Mouse (Mus musculus) embryonic facial prominence, embryonic 14.5 days (tissue): Measurements from ENCODE around the gene Frs3. TPM values are rescaled to one million over a fixed set of nuclear protein-coding genes. Genes with fewer than 3 reads are reported as not detected.

Source experiments
- ATAC-seq: fragments of 200-750 bp; cut with Nextera tagmentation; 2 replicates; pipeline ENCODE4 v1.8.0; 2017; ENCODE audit warnings: low read depth, moderate number of reproducible peaks, moderate TSS enrichment
- DNase-seq: peaks from one replicate; pipeline ENCODE4 v3.0.0-alpha.2; 2015; ENCODE audit warnings: low spot score
- H3K27ac ChIP-seq: fragments of 300-500 bp; sonication (generic); replicated peaks from 2 replicates; pipeline ENCODE4 v1.5.1; 2014; ENCODE audit warnings: low read depth, mild to moderate bottlenecking, low read length, moderate library complexity
- H3K27me3 ChIP-seq: fragments of 300-500 bp; sonication (generic); replicated peaks from 2 replicates; pipeline ENCODE4 v1.6.1; 2014; ENCODE audit warnings: low read length; ENCODE audit not compliant: control insufficient read depth, insufficient read depth
- H3K36me3 ChIP-seq: fragments of 300-500 bp; sonication (generic); 2 replicates; pipeline ENCODE4 v1.6.1; 2014; ENCODE audit warnings: low read length, mixed read lengths; ENCODE audit not compliant: control insufficient read depth, insufficient read depth
- H3K4me1 ChIP-seq: fragments of 300-500 bp; sonication (generic); 2 replicates; pipeline ENCODE4 v1.6.1; 2014; ENCODE audit warnings: antibody characterized with exemption, low read length; ENCODE audit not compliant: control insufficient read depth, insufficient read depth
- H3K4me2 ChIP-seq: fragments of 300-500 bp; sonication (generic); 2 replicates; pipeline ENCODE4 v1.6.1; 2014; ENCODE audit warnings: low read depth, mild to moderate bottlenecking, low read length, moderate library complexity, mixed read lengths
- H3K4me3 ChIP-seq: fragments of 300-500 bp; sonication (generic); 2 replicates; pipeline ENCODE4 v1.5.1; 2014; ENCODE audit warnings: low read depth, mild to moderate bottlenecking, low read length
- H3K9ac ChIP-seq: fragments of 300-500 bp; sonication (generic); 2 replicates; pipeline ENCODE4 v1.6.1; 2014; ENCODE audit warnings: low read depth, mild to moderate bottlenecking, low read length, moderate library complexity, mixed read lengths
- H3K9me3 ChIP-seq: fragments of 300-500 bp; sonication (generic); 2 replicates; pipeline ENCODE4 v1.6.1; 2016; ENCODE audit warnings: low read length; ENCODE audit not compliant: control insufficient read depth
- WGBS: fragments of 180-500 bp; shearing (Covaris S2); extraction: QIAGEN DNeasy Blood & Tissue Kit; methylation state at CpG from one replicate; pipeline ENCODE4 v1.1.7; 2014; 5-methylcytosine and 5-hydroxymethylcytosine counted together
- polyA plus RNA-seq: library from polyadenylated mRNA; unstranded; fragments of >200 nt; fragmentation: Nextera tagmentation; extraction: Ambion mirVana; gene quantifications from 2 replicates; pipeline ENCODE4 v1.2.1, GENCODE M21; 2014

Gene Frs3
- polyA plus RNA-seq, 1 experiment from 2014 or later: 4.0 TPM

DNA sequence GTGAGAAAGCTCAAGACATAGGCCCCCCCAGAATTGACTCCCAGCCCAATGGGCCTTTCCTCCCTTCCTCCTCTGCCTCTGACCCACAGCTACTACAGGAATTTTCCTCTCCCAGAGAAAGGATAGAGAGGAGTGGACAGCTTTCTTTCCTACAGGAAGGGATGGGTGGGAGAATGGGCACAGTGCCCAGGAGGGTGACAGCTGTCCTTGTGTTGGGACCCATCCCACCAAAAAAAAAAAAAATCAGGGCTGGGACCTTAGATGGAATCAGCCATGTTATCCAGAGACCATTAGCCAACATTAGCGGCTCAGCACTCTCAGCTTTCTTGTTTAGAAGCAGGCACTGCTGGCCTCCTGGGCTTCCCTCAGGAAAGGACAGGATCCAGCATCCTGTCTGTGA lies 17.4 kb downstream of the Frs3 start:
- Histone ChIP-seq H3K4me3 (no peak overlapping the region), H3K4me2 (no peak overlapping the region), H3K9me3 (no peaks in the 10 kb centered on the region), H3K36me3 (peaks cover 26% of the 10 kb centered on the region), H3K9ac (no peak overlapping the region), H3K27me3 (no peaks in the 10 kb centered on the region), H3K4me1 (no peaks in the 10 kb centered on the region), H3K27ac (no peak overlapping the region)
- ATAC-seq (no peak; the same call in 1 of the 2 replicates), DNase-seq (peak; percentile 35)
- 50% methylated on average over 1 of the region's 1 CpGs for WGBS

DNA sequence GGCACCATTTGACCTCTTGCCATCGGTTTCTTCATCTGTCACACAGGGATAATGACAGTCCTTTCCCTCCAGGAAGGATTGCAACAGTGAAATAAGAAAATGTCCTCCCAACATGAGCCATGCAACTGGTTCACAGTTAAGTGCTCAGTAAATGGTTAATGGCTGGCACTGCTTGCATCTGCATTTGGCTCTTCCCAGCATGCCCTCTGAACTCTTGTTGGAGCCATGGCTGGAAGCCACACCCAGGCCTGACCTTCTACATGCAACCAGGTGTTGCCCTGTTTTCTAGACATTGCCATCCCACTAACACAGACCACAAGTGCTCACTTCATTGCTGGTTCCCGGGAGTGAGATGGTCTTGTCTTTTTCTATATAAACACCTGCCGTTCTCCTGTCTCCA lies 19.1 kb downstream of the Frs3 start:
- no peak for ATAC-seq
- no peaks in the 10 kb centered on the region for H3K27me3 ChIP-seq
- DNase-seq: no peak
- H3K4me1 ChIP-seq: no peaks in the 10 kb centered on the region
- H3K4me3 ChIP-seq: no peak overlapping the region
- no peak overlapping the region for H3K4me2 ChIP-seq
- no peaks in the 10 kb centered on the region for H3K9me3 ChIP-seq
- 74% methylated on average over 3 of the region's 3 CpGs for WGBS
- no peak overlapping the region for H3K27ac ChIP-seq
- no peak overlapping the region for H3K9ac ChIP-seq
- H3K36me3 ChIP-seq: 0 out of 2 replicates have a peak, but pooled peaks cover 9% of the 10 kb centered on the region

DNA sequence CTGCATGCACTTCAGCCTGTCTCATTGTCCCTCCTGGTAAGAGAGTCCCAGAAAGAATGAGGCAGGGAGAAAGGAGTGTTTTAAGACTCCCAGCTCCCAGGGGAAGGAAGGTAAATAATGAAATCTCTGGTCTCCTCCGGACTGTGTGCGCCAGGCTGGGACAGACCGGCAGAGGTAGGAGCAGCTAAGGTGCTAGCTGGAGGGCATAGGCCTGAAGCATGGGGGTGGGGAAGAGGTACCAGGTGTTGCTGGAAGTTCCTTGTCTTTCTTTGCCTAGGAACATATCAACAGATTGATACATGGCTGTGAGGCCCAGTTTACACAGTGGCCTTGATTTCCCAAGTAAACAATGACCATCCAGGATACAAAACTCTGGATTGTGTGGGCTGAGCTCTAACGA lies 20.1 kb downstream of the Frs3 start:
- Histone ChIP-seq H3K9ac (no peak overlapping the region), H3K36me3 (no peaks in the 10 kb centered on the region), H3K27me3 (no peaks in the 10 kb centered on the region), H3K9me3 (no peaks in the 10 kb centered on the region), H3K4me2 (no peak overlapping the region), H3K4me1 (no peaks in the 10 kb centered on the region), H3K27ac (no peak overlapping the region), H3K4me3 (no peak overlapping the region)
- ATAC-seq: no peak
- DNase-seq: no peak
- 70% methylated on average over 4 of the region's 4 CpGs for WGBS

DNA sequence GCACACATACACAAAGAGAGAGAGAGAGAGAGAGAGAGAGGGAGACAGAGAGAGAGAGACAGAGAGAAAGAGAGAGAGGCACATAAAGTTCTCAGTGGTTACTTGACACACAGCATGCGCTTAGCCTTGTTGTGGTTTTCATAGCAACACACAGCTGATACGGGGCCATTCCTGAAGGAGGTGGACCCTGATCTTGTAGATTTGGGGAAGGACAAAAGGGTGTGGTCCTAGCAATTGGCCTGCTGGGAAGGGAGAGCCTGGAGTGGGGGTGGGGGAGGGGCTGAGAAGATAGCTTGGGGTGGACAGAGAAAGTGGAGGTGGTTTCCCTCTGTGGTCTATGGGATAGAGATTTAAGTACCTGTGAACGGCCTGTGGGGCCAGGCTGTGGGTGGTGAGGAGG lies 21.2 kb downstream of the Frs3 start:
- H3K4me3 ChIP-seq: no peak overlapping the region
- H3K9me3 ChIP-seq: no peaks in the 10 kb centered on the region
- H3K36me3 ChIP-seq: no peaks in the 10 kb centered on the region
- DNase-seq (no peak), ATAC-seq (no peak)
- no peak overlapping the region for H3K27ac ChIP-seq
- whole genome bisulfite sequencing: 66% methylated on average over 3 of the region's 3 CpGs
- no peaks in the 10 kb centered on the region for H3K4me1 ChIP-seq
- no peak overlapping the region for H3K4me2 ChIP-seq
- no peak overlapping the region for H3K9ac ChIP-seq
- no peaks in the 10 kb centered on the region for H3K27me3 ChIP-seq

DNA sequence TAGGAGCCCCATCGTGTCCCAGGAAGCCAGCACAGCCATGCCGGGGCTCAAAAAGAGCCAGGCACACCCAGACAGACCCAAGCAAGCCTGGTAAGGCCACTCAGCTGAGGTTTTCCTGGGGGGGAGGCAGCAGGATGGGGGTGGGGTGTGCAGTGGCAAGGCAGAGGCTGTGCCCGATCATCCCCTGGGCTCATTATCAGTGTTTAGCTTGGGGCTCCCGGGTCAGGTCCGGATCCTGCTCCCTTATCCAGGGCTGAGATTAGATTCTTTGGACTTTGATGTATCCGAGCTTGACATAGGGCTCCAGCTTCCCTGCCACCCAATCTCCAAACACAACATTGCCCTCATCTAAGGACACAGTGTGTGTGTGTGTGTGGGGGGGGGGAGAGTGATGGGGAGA lies 23.1 kb downstream of the Frs3 start:
- H3K9me3 ChIP-seq: no peaks in the 10 kb centered on the region
- H3K4me3 ChIP-seq: no peak overlapping the region
- ATAC-seq (no peak), DNase-seq (no peak)
- 78% methylated on average over 6 of the region's 6 CpGs for WGBS
- H3K4me2 ChIP-seq: no peak overlapping the region
- no peaks in the 10 kb centered on the region for H3K27me3 ChIP-seq
- no peaks in the 10 kb centered on the region for H3K4me1 ChIP-seq
- no peak overlapping the region for H3K9ac ChIP-seq
- no peak overlapping the region for H3K27ac ChIP-seq
- H3K36me3 ChIP-seq: no peaks in the 10 kb centered on the region

DNA sequence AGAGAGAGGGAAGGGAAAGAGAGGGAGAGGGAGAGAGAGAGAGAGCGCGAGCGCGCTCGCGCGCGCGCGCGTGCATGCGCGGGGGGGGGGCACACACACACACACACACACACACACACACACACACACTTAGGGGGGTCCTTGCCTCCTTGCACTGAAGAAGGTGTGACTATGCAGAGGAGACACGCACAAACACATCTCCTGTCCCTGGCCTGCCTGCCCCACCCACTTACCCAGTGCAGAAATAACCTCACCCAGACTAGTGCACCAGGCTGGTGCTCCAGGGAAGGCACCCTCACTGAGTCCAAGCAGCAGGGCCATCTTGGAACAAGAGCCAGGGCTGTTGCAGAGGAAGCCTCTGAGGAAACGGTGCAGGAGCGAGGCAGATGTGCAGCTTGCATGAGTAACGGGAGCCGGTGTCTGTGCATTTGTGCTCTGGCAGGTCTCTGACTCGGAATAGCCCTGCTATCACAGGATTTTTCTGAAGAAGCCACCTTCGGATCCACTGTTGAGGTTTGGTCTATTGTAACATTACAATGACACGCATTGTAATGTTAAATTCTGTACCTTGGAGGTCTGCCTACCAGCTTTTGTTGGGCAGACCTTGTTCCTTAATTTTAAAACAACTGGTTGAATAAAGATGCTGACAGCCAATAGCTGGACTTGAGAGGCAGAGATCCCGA lies 24.2 kb downstream of the Frs3 start:
- 51% methylated on average over 20 of the region's 22 CpGs for WGBS
- no peak for DNase-seq
- H3K9me3 ChIP-seq: no peaks in the 10 kb centered on the region
- H3K36me3 ChIP-seq: no peaks in the 10 kb centered on the region
- H3K27ac ChIP-seq: no peak overlapping the region
- H3K4me2 ChIP-seq: no peak overlapping the region
- H3K9ac ChIP-seq: no peak overlapping the region
- H3K27me3 ChIP-seq: no peaks in the 10 kb centered on the region
- no peak overlapping the region for H3K4me3 ChIP-seq
- ATAC-seq: no peak
- H3K4me1 ChIP-seq: no peaks in the 10 kb centered on the region

DNA sequence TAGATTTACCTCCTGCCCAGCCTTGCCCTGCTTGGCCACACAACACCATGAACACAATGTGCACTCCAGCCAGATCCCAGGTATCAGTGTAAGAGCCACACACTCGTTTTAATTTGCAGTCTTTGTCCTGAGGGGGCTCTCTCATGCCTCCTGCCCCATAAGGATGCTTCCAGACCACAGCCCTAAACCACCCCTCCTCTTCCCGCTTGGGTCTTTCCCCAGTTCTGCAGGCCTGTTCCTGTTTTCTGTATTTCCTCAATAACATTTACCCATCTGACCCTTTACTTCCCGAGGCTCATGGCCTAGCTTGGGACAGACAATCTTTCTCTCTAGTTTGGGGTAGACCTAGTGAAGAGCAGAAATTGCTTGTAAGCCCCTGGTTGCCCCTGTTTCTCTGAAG lies 26.2 kb downstream of the Frs3 start:
- Histone ChIP-seq H3K27ac (no peak overlapping the region), H3K4me1 (no peaks in the 10 kb centered on the region), H3K4me3 (no peak overlapping the region), H3K36me3 (no peaks in the 10 kb centered on the region), H3K9me3 (no peaks in the 10 kb centered on the region), H3K27me3 (no peaks in the 10 kb centered on the region), H3K4me2 (no peak overlapping the region), H3K9ac (no peak overlapping the region)
- DNase-seq (no peak), ATAC-seq (no peak)
- WGBS: 44% methylated on average over 3 of the region's 3 CpGs

DNA sequence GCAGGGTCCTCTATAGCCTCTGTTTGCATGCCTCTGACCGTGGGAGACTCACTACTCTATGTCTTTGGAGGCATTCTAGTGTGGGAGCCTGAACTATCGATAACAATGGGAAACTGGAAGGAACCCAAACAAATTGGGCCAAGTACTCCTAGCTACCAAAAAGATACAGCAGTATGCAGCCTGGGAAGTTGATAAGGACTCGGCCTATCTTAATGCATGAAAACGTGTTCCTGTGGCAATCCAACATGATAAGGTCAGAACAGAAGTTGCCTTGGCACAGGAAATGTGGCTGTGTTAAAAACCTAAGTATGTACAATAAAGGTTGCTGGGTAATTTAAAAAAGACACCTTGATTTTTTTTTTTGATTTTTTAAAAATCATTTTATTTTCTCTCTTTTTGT lies 32.4 kb downstream of the Frs3 start:
- 82% methylated on average over 4 of the region's 4 CpGs for WGBS
- no peak for ATAC-seq
- H3K4me1 ChIP-seq: no peaks in the 10 kb centered on the region

DNA sequence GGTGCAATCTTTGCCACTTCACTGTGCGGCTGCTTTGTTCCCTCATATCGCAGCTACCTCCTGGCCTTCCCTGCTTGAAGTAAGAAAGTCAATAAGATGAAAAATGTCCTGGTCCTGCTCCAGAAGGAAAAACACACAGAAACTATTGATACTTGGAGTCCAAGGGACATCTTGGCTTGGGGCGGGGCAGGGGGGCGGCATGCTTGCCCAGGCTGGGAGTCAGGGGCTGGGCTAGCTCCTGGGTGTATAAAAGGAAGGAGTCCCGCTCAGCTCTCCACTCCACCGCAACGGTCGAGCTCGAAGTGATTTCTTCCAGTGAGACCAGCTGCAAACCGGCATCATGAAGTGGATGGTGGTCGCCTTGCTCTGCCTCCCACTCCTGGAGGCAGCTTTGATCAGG lies 37.7 kb downstream of the Frs3 start, which contains the start of gene Pgc:
Gene Pgc, plus strand, starts transcription at position 277 of the 400 bp plus-strand sequence.
- H3K9ac ChIP-seq: no peak within 1 kb of the TSS
- no peak within 1 kb of the TSS for H3K4me3 ChIP-seq
- no peaks in the 10 kb centered on the region for H3K36me3 ChIP-seq
- DNase-seq (no peak), ATAC-seq (no peak)
- H3K27ac ChIP-seq: no peak within 1 kb of the TSS
- H3K4me2 ChIP-seq: no peak within 1 kb of the TSS
- H3K27me3 ChIP-seq: no peaks in the 10 kb centered on the region
- H3K4me1 ChIP-seq: no peaks in the 10 kb centered on the region
- WGBS: 75% methylated on average over 11 of the region's 11 CpGs
- H3K9me3 ChIP-seq: no peaks in the 10 kb centered on the region

More for the DNA sequence above, 32.4 kb downstream of the Frs3 start:
- Histone ChIP-seq H3K9ac (no peak overlapping the region), H3K36me3 (no peaks in the 10 kb centered on the region), H3K27ac (no peak overlapping the region), H3K27me3 (no peaks in the 10 kb centered on the region), H3K9me3 (no peaks in the 10 kb centered on the region), H3K4me3 (no peak overlapping the region), H3K4me2 (no peak overlapping the region)
- DNase-seq: no peak
